Mouse (Mus musculus): ENCODE data around the gene Swap70.

GRCm38 (mm10) chr7:110306281-110306680, 84.8 kb downstream of the Swap70 start:
- TF ChIP-seq CTCF (IDR thresholded peaks at IDR 0.05; ENCODE audit: extremely low read depth, insufficient read depth, low read length) (no peak), POLR2A (IDR thresholded peaks at IDR 0.05; ENCODE audit: extremely low read depth, insufficient read depth, low read length) (no peak)

All from cortical plate, adult 2 months (tissue).